Mouse (Mus musculus): ENCODE data around the gene Fam222a.

DNA sequence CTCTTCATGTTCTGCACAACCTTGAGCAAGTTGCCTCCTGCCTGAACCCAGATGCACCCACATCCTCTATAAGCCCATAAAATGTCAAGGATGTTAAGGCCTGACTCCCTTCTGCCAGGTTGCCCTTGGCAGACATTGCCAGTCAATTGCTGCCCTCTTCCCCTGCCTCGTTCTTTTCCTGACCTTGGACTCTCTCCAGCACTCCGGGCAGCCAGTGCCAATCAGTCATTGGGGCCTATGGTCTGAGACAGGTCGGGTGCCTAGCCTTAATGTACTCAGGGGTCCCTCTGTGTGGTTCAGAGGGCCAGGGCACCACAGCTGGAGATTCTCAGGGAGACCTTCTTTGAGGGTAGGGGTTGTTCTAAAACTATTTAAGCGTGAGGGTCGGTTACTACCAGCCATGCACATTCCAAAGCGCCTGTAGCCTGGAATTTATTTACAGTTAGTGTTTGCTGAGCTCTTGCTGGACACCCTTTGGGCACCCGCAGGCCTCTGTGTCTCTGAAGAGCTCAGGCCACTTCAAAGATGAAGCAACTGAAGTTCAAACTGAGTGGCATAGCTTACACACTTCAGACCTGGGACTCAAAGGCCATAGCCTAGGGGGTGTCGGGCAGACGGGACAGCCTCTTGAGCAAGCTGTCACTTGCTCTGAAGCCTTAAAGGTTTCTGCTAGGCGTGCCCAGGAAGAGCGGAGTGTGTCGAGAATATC, 6.3 kb downstream of the Fam222a start:
- TF ChIP-seq CTCF (IDR thresholded peaks at IDR 0.05; ENCODE audit: low read depth) (no peak), EP300 (IDR thresholded peaks at IDR 0.05; ENCODE audit: low read depth) (no peak)
